Mouse (Mus musculus) spleen, adult 12 weeks (tissue): ENCODE results near the gene Aig1.

ENCODE experiments used
- DNase-seq: peaks from one replicate; pipeline ENCODE4 v3.0.0; 2022; ENCODE audit warnings: low spot score

Aig1 gene

GRCm38 (mm10) chr10:13849205-13849604, 19.6 kb downstream of the Aig1 start:
- no peak for DNase-seq

DNA sequence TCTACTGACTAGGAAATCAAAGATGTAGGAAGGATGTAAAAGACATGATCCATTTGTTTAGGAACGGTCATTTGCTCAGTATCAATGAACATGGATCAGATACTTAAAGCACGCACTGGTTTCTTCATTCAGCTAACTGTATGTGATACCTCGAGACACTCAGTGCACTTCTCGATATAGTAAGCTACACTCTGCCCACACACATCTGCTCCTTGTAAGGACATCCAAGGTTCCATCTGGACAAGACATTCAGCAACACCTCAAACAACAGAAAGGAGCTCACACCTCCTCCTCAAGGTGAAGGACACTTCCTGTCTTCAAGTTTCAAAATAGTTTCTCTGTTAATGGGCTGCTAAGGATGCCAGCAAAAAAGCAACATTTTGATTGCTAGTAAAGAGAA, 23.9 kb downstream of the Aig1 start:
- no peak for DNase-seq

GRCm38 (mm10) chr10:13843746-13844145, 25.0 kb downstream of the Aig1 start:
- DNase-seq: no peak

DNA sequence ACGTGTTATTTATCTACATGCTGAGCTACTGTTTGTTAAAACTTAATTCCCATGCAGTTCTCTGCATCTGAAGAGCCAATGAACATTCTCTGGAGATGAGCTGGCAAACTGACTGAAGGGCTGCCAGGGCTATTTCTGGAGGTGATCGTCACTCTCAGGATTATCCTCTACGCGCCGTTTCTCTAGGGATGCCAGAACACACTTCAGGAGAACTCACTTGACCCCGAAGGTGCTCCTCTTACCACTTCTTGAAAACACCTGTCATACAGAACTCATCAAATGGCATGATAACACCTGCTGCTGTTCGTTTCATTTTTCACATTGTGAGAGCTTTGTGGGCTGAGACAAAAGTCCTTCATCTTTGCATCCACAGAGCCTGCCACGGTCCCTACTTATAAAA, 25.9 kb downstream of the Aig1 start:
- DNase-seq: no peak

DNA sequence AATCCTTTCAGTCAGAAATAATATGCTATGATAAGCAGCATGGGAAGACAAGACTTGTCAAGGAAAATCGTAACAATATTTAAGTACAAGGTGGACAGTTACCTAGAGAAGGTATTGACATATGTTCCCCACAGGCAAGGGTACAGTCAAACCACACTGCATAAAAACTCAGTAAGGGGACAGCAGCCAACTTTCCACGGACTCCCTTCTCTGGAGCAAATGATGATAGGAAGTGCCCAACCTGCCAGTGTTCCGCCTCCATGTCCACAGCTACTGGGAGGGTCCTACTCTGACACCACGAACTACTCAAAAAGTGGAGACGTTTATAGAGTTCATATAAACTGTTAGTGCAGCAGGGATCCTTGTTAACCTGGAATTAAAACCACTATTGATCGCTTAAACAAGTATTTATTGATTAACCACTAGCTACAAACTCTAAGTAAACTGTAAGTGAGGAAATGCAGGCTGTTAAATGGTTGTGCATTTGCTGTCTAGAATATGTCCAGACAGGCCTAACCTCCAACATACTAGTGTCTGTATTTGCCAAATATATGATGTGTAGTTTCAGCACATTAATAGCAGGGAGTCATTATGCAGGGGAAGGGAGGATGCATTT, 30.2 kb downstream of the Aig1 start:
- no peak for DNase-seq

GRCm38 (mm10) chr10:13837709-13838456, 30.9 kb downstream of the Aig1 start:
- no peak for DNase-seq

DNA sequence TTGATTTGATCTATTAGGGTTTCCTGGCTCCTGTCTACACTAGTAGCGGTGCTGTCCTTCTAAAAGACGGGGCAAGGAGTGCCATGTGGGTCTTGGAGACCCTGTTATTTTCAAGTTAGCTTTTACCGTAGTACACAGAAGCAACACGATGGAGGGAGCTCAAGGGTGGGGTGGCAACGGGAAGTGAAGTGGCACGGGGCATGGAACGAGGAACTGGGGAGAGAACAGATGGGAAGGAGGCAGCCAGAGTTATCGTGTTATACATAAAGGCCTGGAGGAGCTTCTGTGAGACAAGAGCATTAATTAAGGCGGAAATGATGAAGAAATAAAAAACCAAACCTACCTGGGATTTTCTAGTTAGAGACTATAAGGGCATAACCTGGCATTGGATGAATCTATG, 31.8 kb downstream of the Aig1 start:
- no peak for DNase-seq

GRCm38 (mm10) chr10:13835737-13836475, 32.9 kb downstream of the Aig1 start:
- DNase-seq: no peak

GRCm38 (mm10) chr10:13834056-13834455, 34.7 kb downstream of the Aig1 start:
- DNase-seq: no peak

DNA sequence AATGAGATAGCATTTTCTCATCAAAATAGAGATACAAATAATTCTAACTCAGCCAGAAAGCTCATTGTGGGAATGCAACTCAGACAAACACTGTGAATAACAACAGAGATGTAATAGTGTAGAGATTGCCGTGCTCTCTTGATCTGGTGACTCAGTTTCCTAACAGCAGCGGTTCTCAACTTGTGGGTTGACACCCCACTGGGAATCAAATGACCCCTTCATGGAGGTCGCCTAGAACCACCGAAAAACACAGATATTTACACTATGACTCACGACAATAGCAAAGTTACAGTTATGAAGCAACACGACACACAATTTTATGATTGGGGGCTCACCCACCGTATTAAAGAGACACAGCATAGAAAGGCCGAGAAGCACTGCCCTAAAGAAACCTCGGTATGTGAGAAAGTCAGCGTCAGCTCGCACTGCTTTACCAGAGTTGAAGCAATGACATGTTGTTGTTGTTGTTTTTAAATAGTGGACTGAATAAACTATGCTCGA, 35.7 kb downstream of the Aig1 start:
- DNase-seq: no peak

GRCm38 (mm10) chr10:13832546-13833033, 36.2 kb downstream of the Aig1 start:
- DNase-seq: no peak

DNA sequence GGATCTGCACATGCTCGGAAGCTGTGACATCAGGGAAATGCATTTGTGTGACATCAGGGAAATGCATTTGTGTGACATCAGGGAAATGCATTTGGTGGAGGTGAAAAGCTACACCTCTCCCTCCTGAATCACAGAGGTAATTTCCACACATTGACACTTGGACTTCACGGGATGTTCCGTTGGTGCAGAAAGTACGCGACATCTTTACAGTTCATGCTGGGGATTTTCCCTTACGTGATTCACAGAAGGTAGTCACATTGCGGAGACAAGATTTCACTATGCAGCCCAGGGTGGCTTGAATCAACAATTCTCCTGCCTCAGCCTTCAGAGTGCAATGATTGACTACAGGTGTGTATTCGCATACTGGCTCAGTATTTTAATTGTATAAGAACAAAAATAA, 41.6 kb downstream of the Aig1 start:
- DNase-seq: no peak

DNA sequence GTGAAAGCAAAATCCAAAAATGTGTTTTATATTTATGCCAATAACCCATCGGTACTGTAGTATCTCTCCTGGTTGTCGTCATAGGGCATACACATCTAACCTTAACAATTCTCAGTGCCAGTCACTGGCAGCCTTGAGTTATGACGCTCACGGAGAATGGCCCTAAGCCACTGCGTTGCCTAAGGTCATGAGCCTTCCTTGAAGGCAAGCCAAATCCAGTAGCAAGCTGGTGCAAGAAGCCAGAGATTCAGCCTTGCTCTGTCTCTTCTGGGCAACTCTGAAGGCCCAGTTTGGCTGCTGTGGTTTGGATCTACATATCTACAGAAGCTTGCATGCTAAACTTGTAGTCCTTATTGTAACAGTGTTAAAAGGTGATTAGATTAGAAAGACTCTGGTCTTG, 55.2 kb downstream of the Aig1 start:
- no peak for DNase-seq

DNA sequence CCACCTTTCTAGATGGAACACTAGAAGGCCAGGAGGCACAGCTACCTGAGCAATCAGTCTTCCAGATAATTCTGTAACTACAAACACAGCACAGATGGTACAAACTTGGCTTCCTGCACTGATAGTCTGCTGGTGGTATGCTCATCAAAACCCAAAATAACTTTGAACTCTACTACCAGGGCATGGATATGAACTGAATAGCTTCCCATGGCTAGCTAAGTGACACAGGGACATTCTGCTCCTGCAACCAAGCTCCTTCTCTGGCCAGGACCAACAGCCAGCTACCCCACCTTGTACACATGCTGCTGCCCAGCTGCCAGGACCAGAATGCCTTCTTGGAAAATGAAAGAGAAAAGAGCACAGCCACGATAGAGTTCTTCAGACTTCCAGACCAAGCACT, 60.5 kb downstream of the Aig1 start:
- DNase-seq: no peak

GRCm38 (mm10) chr10:13806806-13807205, 62.0 kb downstream of the Aig1 start:
- no peak for DNase-seq

DNA sequence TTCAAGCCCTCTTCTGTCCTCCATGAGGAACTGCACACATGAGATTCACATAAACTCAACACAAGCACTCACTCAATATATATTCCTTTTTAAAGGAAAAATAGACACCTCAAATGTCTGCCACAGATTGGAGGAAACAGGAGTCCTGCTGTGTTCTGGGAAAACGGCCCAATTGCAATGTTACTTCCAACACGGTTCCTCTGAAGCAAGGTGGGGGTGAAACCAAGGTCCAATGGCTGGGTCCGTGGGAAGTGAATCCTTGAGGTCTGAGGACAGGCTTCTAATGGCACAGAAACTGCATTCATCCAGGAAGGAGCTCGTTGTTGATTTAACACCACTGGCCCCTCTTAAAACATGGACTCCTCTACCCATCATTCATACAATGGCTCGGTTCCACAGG, 67.5 kb downstream of the Aig1 start:
- no peak for DNase-seq

DNA sequence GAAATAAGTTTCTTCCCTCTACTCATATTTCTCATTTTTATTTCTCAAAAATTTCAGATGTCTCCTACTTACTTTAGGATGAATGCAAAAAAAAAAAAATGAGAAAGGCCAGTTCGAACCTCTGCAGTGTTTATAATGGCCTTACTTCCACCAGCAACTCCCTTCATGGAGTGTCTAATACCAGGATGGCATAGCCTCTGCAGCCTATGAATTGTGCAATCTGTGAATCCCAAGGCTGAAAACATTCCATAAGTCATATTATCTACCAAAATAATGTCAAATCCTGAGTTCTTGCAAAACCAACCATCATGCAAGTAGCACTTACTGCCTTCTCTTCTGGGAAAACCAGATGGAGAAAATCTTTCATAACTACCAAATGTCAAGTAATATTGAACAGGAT, 75.3 kb downstream of the Aig1 start:
- DNase-seq: no peak

- no peak for DNase-seq
Observed at GRCm38 (mm10) chr10:13792788-13793187, 76.0 kb downstream of the Aig1 start.

DNA sequence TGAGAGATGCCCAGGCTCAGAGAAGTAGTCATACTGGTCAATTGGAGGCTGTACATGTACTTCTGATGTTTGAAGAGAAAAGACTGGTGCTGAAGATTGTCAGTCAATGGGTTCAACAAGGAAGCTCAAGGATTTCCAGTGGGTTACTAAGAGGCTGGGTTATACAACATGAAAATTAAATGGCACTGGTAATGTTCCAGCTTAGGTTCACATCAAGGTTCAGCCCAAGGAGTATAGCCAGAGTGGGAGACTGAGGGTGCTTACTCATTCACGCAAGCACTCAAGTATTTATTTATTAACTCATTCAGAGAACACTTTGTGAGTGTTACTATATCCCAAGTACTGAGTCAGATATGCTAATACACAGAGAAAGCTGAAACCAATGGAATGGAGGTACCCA, 79.2 kb downstream of the Aig1 start:
- DNase-seq: no peak

DNA sequence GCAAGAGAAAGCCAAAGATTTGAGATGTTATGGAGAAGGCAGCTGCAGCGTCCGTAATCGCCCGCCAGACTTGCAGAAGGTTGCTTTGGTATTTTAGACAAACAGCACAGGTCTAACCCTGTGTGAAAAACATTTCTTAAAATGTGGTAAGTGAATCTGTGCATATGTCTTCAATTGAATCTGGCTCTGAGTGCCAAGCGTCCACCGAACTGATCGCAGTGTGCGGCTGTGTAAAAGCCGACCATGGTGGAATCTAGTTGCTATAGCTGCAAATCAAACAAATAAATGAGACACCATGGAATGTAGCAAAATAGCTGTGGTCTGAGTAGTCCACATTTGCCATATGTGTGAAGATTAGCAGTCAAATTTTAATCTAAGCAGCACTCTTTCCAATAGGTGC, 80.7 kb downstream of the Aig1 start:
- DNase-seq: no peak

GRCm38 (mm10) chr10:13782774-13783173, 86.0 kb downstream of the Aig1 start:
- no peak for DNase-seq

DNA sequence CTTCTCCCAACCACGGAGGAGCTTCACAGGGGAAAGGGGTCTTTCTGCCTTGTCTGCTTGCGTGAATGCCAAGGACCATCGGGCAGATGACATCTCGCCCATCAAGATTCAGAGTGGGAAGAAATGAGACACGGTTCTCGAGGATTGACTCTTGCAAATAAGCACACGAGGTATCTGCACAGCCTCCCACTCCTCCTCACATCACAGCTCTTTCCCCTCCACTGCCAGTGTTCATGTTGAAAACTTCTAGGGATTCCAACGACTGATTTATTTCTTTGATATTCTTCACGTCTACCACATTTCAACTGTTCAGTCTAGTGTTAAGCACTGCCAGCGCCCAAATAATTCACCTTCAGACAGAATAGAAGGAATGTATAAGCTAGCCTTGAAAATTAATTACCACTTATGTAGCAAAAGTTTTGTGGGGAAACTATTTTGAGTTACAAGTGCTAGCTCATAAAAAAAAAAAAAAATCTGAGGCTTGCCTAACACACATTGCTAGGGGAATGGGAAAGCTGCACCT, 86.5 kb downstream of the Aig1 start:
- no peak for DNase-seq

- DNase-seq: no peak
Observed at GRCm38 (mm10) chr10:13776014-13776413, 92.8 kb downstream of the Aig1 start.
